Mouse (Mus musculus) heart, embryonic 13.5 days (tissue): ENCODE measurements around the gene 2300002M23Rik. TPM values are rescaled to one million over a fixed set of nuclear protein-coding genes. Genes with fewer than 3 reads are reported as not detected.

Experiments
- ATAC-seq: fragments of 200-750 bp; cut with Nextera tagmentation; 2 replicates; pipeline ENCODE4 v1.8.0; 2017; ENCODE audit warnings: moderate TSS enrichment; ENCODE audit not compliant: insufficient number of reproducible peaks, low FRiP score, low TSS enrichment; ENCODE audit errors: extremely low read depth
- H3K27ac ChIP-seq: fragments of 300-500 bp; sonication (generic); replicated peaks from 2 replicates; pipeline ENCODE4 v1.5.1; 2015; ENCODE audit warnings: moderate library complexity, mild to moderate bottlenecking, inconsistent platforms
- H3K27me3 ChIP-seq: fragments of 300-500 bp; sonication (generic); replicated peaks from 2 replicates; pipeline ENCODE4 v1.6.1; 2015; ENCODE audit warnings: mild to moderate bottlenecking, inconsistent platforms
- H3K36me3 ChIP-seq: fragments of 300-500 bp; sonication (generic); 2 replicates; pipeline ENCODE4 v1.6.1; 2015; ENCODE audit warnings: mild to moderate bottlenecking, inconsistent platforms
- H3K4me1 ChIP-seq: fragments of 300-500 bp; sonication (generic); 2 replicates; pipeline ENCODE4 v1.6.1; 2015; ENCODE audit warnings: inconsistent platforms
- H3K4me2 ChIP-seq: fragments of 300-500 bp; sonication (generic); 2 replicates; pipeline ENCODE4 v1.6.1; 2015; ENCODE audit warnings: inconsistent platforms, mild to moderate bottlenecking, moderate library complexity
- H3K4me3 ChIP-seq: fragments of 300-500 bp; sonication (generic); 2 replicates; pipeline ENCODE4 v1.5.1; 2015; ENCODE audit warnings: moderate library complexity, mild to moderate bottlenecking, inconsistent platforms
- H3K9ac ChIP-seq: fragments of 300-500 bp; sonication (generic); 2 replicates; pipeline ENCODE4 v1.6.1; 2015; ENCODE audit warnings: inconsistent platforms, mild to moderate bottlenecking, moderate library complexity
- H3K9me3 ChIP-seq: fragments of 300-500 bp; sonication (generic); 2 replicates; pipeline ENCODE4 v1.6.1; 2016; ENCODE audit warnings: inconsistent platforms
- WGBS: fragments of 180-500 bp; shearing (Covaris S2); methylation state at CpG from one replicate; pipeline ENCODE4 v1.1.7; 2015; ENCODE audit warnings: mixed read lengths; 5-methylcytosine and 5-hydroxymethylcytosine counted together
- polyA plus RNA-seq: library from polyadenylated mRNA; unstranded; fragments of >200 nt; fragmentation: Nextera tagmentation; extraction: Ambion mirVana; gene quantifications from 2 replicates; pipeline ENCODE4 v1.2.1, GENCODE M21; 2015

2300002M23Rik gene
- polyA plus RNA-seq = not detected in 2 replicates

DNA sequence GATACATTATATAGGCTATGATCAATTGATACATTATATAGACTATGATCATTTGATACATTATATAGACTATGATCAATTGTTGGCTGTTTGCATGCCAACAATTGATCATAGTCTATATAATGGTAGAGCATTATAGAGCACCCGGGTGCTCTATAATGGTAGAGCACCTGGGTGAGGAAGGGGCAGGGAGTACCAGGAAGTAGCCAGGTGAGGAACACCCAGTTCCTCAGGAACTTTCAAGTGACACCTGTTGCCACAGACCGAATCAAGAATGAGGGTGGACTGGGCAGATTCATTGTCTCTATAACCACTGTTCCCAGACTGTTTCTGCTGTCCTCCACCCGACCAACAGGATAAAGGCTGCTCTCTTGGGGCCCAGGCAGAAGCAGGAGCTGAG is at the start of gene 2300002M23Rik:
Gene 2300002M23Rik (plus strand): TSS at position 301 of the 400 bp plus-strand sequence.
- no peak within 1 kb of the TSS for H3K27ac ChIP-seq
- H3K27me3 ChIP-seq = peaks cover 45% of the 10 kb centered on the region
- no peaks in the 10 kb centered on the region for H3K9me3 ChIP-seq
- whole genome bisulfite sequencing = 42% methylated on average over 3 of the region's 3 CpGs
- no peak for ATAC-seq
- H3K9ac ChIP-seq = no peak within 1 kb of the TSS
- peaks cover 13% of the 10 kb centered on the region for H3K4me1 ChIP-seq
- no peak within 1 kb of the TSS for H3K4me3 ChIP-seq
- no peaks in the 10 kb centered on the region for H3K36me3 ChIP-seq
- 0 out of 2 replicates have a peak within 1 kb of the TSS, but pooled peaks have one; percentile 9 for H3K4me2 ChIP-seq

DNA sequence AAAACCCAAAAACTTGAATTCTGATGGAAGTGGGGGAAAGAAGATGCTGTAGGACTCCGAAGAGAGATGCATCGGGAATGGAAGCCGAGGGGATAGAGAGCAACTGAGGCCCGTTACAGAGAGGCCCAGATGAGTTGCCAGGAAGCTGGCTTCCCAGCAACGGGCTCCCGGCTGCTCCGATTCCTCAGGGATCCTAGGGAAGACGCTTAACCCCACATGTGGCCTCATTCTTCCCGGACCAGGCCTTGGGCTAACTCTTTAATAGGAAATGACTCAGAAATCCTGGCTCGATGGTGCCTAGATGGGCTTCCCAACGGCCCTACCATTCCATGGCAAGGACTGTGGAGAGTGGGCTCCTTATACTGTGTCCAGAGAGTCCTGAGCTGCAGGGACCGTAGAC is 49.7 kb upstream of the 2300002M23Rik start:
- no peak for ATAC-seq
- Histone ChIP-seq H3K4me1 (peaks cover 35% of the 10 kb centered on the region), H3K36me3 (peaks cover 43% of the 10 kb centered on the region), H3K4me2 (peak overlapping the region; percentile 76), H3K27ac (peak overlapping the region; percentile 63), H3K9me3 (no peaks in the 10 kb centered on the region), H3K4me3 (peak overlapping the region; percentile 67), H3K27me3 (no peaks in the 10 kb centered on the region), H3K9ac (peak overlapping the region; percentile 84)
- WGBS = 7% methylated on average over 12 of the region's 12 CpGs

DNA sequence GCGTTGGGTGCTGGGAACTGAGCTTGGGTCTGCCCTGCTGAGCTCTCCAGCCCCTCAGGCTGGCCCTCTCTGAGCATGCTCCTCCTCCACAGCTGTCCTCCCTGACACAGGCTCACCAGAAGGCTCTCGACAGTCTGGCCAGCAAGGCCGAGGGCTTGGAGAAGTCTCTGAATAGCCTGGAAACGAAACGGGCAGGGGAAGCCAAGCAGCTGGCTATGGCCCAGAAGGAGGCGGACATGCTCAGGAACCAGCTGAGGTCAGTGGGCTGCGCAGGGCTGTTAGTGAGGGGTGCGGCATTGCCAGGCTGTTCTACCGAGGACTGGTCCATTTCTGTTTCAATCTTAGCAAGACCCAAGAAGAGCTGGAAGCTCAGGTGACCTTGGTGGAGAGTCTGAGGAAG is 42.9 kb upstream of the 2300002M23Rik start:
- WGBS = 86% methylated on average over 9 of the region's 9 CpGs
- Histone ChIP-seq H3K9ac (no peak overlapping the region), H3K4me1 (no peaks in the 10 kb centered on the region), H3K4me3 (no peak overlapping the region), H3K4me2 (no peak overlapping the region), H3K36me3 (peaks cover 83% of the 10 kb centered on the region), H3K27me3 (no peaks in the 10 kb centered on the region), H3K27ac (no peak overlapping the region), H3K9me3 (no peaks in the 10 kb centered on the region)
- ATAC-seq = no peak

DNA sequence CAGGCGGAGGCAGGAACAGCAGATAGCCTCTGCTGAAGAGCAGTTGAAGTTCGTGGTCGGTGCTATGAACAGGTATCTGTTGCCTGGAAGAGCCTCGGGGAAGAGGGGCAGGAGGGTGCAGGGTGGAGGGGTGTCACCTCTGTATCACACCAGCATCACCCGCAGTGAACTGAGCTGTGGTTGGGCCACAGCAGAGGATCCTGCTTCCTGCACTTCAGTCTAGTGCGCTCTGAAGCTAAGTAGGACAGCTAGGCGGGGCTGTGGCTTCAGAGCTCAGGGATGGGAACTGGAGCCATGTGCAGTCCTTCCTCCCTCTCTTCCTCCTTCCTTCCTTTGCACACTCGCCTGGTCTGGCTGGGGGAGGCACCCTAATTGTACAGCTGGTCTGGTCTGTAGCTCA is 40.6 kb upstream of the 2300002M23Rik start:
- H3K27me3 ChIP-seq = no peaks in the 10 kb centered on the region
- no peak overlapping the region for H3K4me2 ChIP-seq
- H3K4me1 ChIP-seq = no peaks in the 10 kb centered on the region
- 68% methylated on average over 8 of the region's 8 CpGs for WGBS
- H3K36me3 ChIP-seq = peaks cover 83% of the 10 kb centered on the region
- no peak overlapping the region for H3K27ac ChIP-seq
- no peak overlapping the region for H3K4me3 ChIP-seq
- H3K9me3 ChIP-seq = no peaks in the 10 kb centered on the region
- ATAC-seq = no peak
- no peak overlapping the region for H3K9ac ChIP-seq

DNA sequence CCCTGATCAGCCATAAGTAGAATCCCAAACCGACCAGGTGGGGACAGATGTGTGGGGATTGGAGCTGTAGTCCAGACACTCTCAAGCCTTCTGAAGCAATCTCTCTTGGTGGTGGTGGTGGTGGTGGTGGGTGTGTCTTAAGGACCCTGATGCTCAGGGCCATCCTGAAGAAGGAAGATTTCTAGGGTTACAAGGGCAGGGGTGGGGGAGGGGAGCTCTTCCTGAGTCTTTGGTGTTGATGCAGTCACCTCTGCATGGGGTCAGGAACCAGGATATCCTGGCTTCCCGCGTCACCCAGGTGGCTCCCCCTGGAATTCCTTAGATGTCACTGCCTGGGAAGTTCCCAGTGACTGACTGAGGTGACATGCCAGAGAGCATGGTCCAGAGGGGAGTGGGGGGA is 34.9 kb upstream of the 2300002M23Rik start:
- no peaks in the 10 kb centered on the region for H3K9me3 ChIP-seq
- peaks cover 35% of the 10 kb centered on the region for H3K36me3 ChIP-seq
- no peak overlapping the region for H3K9ac ChIP-seq
- no peak for ATAC-seq
- H3K4me1 ChIP-seq = peaks cover 4% of the 10 kb centered on the region; the same call in 1 of the 2 replicates
- H3K4me2 ChIP-seq = no peak overlapping the region
- no peak overlapping the region for H3K27ac ChIP-seq
- no peak overlapping the region for H3K4me3 ChIP-seq
- WGBS = 8% methylated on average over 3 of the region's 3 CpGs
- peaks cover 15% of the 10 kb centered on the region; the same call in 1 of the 2 replicates for H3K27me3 ChIP-seq

DNA sequence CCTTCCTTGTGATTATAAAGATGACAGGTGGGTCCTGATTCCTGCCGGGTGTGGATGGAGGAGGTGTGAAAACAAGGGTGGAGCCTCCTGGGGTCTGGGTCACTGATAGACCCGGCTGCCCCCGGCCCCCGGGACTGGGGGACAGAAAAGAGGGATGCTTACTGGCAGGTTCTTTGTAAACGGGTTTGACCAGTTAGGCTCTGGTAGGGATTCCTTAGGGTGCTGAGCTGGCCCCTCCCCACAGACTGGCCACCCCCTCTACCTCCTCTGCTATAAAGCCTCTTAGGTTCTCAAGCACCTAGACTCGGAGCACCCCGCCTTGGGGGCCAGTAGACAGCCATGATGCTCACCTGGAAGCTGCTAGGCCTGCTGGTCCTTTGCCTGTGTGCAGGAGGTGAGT is 34.3 kb upstream of the 2300002M23Rik start, which contains the start of gene Psors1c2:
Gene Psors1c2 (plus strand): TSS at position 301 of the 400 bp plus-strand sequence.
- no peak for ATAC-seq
- no peak within 1 kb of the TSS for H3K4me3 ChIP-seq
- H3K4me2 ChIP-seq = no peak within 1 kb of the TSS
- WGBS = 15% methylated on average over 7 of the region's 7 CpGs
- H3K9ac ChIP-seq = no peak within 1 kb of the TSS; the same call in 1 of the 2 replicates
- peaks cover 31% of the 10 kb centered on the region for H3K36me3 ChIP-seq
- peaks cover 15% of the 10 kb centered on the region; the same call in 1 of the 2 replicates for H3K27me3 ChIP-seq
- H3K4me1 ChIP-seq = peaks cover 4% of the 10 kb centered on the region; the same call in 1 of the 2 replicates
- H3K9me3 ChIP-seq = no peaks in the 10 kb centered on the region
- H3K27ac ChIP-seq = no peak within 1 kb of the TSS

DNA sequence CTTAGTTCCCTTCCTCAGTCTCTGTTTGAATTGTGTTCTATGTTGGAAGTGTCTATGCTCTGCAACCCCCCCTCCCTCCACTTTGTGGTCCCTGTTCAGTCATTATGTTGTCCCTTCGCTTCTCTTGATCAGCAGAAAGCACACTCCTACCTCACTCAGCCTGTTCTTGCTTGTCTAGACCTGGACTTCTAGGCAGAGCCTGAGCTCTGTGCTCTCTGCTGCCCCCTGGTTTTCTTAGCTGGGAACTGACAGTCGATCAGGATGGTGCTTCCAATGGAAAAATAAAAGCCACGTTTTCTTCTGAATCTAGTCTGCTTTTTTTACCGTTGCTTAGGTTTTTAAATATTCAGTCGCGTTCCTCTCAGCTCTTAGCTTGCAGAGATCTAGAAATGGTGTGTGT is 32.9 kb upstream of the 2300002M23Rik start:
- H3K27ac ChIP-seq = no peak overlapping the region
- H3K9me3 ChIP-seq = no peaks in the 10 kb centered on the region
- H3K4me3 ChIP-seq = no peak overlapping the region
- whole genome bisulfite sequencing = 6% methylated on average over 6 of the region's 6 CpGs
- H3K9ac ChIP-seq = no peak overlapping the region
- H3K4me2 ChIP-seq = no peak overlapping the region
- peaks cover 4% of the 10 kb centered on the region; the same call in 1 of the 2 replicates for H3K4me1 ChIP-seq
- peaks cover 16% of the 10 kb centered on the region for H3K36me3 ChIP-seq
- H3K27me3 ChIP-seq = peaks cover 15% of the 10 kb centered on the region; the same call in 1 of the 2 replicates
- no peak for ATAC-seq

DNA sequence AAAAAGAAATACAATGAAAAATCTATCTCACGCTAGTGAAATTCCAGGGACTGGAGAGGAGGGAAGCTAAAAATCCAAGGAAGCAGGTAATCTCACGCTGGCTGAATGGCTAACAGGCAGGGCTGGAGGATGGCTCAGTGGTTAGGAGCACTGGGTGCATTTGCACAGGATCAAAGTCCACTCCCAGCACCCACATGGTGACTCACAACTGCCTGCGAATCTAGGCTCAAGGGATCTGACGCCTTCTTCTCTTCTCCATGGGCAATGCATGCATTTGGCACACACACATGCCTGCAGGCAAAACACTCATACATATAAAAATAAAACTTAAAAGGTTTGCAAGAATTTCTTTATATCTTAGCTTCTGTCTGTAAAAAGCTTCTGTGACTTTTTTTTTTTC is 29.8 kb upstream of the 2300002M23Rik start:
- Histone ChIP-seq H3K4me1 (peaks cover 3% of the 10 kb centered on the region; the same call in 1 of the 2 replicates), H3K36me3 (no peaks in the 10 kb centered on the region), H3K27ac (no peak overlapping the region), H3K9ac (no peak overlapping the region), H3K27me3 (peaks cover 19% of the 10 kb centered on the region; the same call in 1 of the 2 replicates), H3K9me3 (no peaks in the 10 kb centered on the region), H3K4me3 (no peak overlapping the region), H3K4me2 (no peak overlapping the region)
- WGBS = 75% methylated on average over 4 of the region's 4 CpGs
- no peak for ATAC-seq

DNA sequence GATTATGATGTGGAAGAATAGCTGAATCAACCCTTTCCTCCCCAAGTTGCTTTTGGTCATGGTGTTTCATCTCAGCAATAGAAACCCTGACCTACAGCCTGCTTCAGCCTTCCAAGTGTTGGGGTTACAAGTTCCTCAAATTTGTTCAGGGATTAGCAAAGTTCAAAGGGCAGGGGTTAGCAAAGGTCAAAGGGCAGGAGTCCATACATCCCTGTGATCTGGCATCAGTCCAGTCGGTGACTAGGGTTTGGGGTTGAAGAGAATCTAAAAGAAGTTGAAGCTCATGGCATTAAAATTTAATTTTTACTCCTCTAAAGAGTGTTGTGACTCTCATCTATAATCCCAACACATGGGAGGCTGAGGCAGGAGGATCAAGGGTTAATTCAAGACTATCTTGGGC is 28.8 kb upstream of the 2300002M23Rik start:
- Histone ChIP-seq H3K27ac (no peak overlapping the region), H3K4me3 (no peak overlapping the region), H3K9ac (no peak overlapping the region), H3K27me3 (peaks cover 9% of the 10 kb centered on the region; the same call in 1 of the 2 replicates), H3K36me3 (no peaks in the 10 kb centered on the region), H3K9me3 (no peaks in the 10 kb centered on the region), H3K4me1 (peaks cover 5% of the 10 kb centered on the region), H3K4me2 (no peak overlapping the region)
- WGBS = 81% methylated on average over 1 of the region's 1 CpGs
- ATAC-seq = no peak

DNA sequence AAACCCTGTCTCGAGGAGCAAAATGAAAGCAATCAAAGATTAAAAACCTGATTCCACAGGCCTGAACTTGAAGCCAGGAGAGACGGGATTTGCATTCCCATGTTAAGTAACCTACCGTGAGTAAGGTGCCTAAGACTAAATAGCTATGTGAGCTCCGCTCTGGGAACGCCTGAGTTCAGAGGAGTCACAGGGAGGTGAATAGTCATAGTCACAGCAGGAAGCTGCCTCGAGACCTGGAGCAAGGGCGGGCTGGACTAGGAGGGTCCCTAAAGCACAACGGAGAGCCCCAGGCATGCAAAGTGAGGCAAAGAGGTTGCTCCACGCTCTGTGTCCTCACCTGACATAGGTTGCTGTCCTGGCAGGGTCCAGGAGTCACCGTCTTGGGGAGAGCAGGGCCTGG is 27.7 kb upstream of the 2300002M23Rik start:
- Histone ChIP-seq H3K4me1 (peaks cover 12% of the 10 kb centered on the region), H3K27me3 (0 out of 2 replicates have a peak, but pooled peaks cover 3% of the 10 kb centered on the region), H3K9me3 (no peaks in the 10 kb centered on the region), H3K27ac (no peak overlapping the region), H3K4me3 (no peak overlapping the region), H3K36me3 (no peaks in the 10 kb centered on the region), H3K9ac (no peak overlapping the region), H3K4me2 (no peak overlapping the region)
- no peak for ATAC-seq
- WGBS = 46% methylated on average over 10 of the region's 10 CpGs

DNA sequence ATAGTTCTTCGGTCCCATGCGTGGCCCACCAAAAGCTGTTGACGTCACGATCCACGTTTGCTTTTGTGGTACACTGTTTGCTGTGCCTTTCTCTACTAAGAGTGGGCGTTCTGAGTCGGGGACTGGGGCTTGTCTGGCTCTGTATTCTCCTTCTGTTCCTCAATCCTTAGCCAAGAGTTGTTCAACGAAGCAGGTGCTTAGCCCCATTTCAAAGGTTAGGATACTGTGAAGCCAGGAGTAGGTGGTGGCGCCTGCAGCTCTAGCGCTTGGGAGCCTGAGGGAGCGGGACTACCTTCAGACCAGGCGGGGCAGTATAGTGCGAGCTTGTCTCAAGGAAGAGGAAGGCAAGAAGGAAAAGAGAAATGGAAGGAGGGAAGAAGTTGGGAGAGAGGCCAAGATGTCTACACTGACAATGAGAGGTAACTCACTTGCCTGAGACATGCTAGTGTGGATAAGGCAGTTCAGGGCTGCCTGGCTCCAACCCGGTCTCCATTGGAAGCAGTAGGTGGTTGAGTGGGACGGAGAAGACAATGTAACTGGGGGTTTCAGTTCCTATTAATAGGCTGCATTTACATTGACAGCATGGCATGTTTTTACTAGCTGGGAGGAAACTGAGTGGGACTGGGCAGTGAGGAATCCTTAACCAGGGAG is 24.4 kb upstream of the 2300002M23Rik start:
- WGBS = 71% methylated on average over 15 of the region's 15 CpGs
- Histone ChIP-seq H3K27ac (peak overlapping the region; percentile 15; the same call in 1 of the 2 replicates), H3K4me1 (peaks cover 17% of the 10 kb centered on the region), H3K27me3 (0 out of 2 replicates have a peak, but pooled peaks cover 3% of the 10 kb centered on the region), H3K9ac (no peak overlapping the region), H3K9me3 (no peaks in the 10 kb centered on the region), H3K4me3 (no peak overlapping the region; the same call in 1 of the 2 replicates), H3K4me2 (peak overlapping the region; percentile 37), H3K36me3 (no peaks in the 10 kb centered on the region)
- no peak for ATAC-seq
